Mouse (Mus musculus) lung, postnatal 0 days (tissue): Measurements from ENCODE around the gene Ttll8.

ENCODE experiments used
- CTCF ChIP-seq: IDR thresholded peaks from 2 replicates; pipeline ENCODE4 v1.5.1; 2016; ENCODE audit warnings: antibody characterized with exemption, mild to moderate bottlenecking
- EP300 ChIP-seq: IDR thresholded peaks from 2 replicates; pipeline ENCODE4 v1.6.1; 2016; ENCODE audit warnings: antibody characterized with exemption, mild to moderate bottlenecking, control low read depth

DNA sequence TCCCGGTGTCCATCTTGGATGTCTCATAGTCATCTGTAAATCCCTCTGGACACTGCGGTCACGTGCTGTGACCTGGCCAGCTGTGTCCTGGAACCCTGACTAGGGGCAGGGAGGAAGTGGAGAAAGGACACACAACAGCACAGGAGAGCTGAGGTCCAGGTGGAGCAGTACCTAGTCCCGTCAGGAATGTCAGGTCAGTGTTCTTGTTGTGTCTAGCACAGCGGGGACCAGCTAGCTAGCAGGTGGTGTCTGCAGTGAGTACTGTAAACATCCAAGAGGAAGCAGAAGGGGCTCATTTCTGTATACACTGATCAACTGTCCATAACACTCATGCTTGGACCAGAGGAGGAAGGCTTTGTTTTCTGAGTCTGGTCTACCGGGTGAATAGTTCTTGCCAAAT, 68.8 kb downstream of the Ttll8 start:
- no peak for TF ChIP-seq CTCF
- TF ChIP-seq EP300: no peak
